Mouse (Mus musculus): ENCODE measurements around the gene Zfp622.

GRCm38 (mm10) chr15:25938496-25938895 lies 45.7 kb upstream of the Zfp622 start:
- TF ChIP-seq ZC3H11A (IDR thresholded peaks at IDR 0.05; ENCODE audit: low read depth, low read length) (no peak), TCF12 (IDR thresholded peaks at IDR 0.05; ENCODE audit: low read depth, low read length) (no peak), POLR2A (IDR thresholded peaks at IDR 0.05; ENCODE audit: low read depth, low read length) (no peak)
